Mouse (Mus musculus) retina, postnatal 1 day (tissue): ENCODE measurements at regions not wholly inside any gene's neighbourhood (a gene's known extent, or its start where the extent isn't known, plus 50 kb on each side); places are given as distances from the start of the nearest gene placed in this dataset.

Source experiments
- DNase-seq: peaks from one replicate; pipeline ENCODE4 v3.0.0-alpha.2; 2012

DNA sequence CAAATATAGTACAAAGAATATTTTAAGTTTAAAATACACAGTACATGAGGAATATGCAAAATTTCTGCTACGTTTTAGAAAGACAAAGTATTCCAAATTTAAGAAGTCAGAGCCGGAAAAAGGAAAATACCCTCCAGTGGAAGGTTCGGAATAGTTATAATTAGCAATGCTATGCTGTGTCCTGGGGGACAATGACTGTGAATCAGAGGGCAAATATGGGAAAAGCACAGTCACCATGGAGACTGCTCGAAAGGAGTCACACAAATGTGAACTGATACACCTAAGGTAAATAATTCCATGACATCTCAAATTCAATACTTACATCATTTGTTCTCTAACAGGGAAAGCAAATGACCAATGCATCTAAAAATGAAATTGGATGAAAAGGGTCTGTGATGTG, 707.0 kb upstream of the Nectin3 start:
- DNase-seq: no peak

DNA sequence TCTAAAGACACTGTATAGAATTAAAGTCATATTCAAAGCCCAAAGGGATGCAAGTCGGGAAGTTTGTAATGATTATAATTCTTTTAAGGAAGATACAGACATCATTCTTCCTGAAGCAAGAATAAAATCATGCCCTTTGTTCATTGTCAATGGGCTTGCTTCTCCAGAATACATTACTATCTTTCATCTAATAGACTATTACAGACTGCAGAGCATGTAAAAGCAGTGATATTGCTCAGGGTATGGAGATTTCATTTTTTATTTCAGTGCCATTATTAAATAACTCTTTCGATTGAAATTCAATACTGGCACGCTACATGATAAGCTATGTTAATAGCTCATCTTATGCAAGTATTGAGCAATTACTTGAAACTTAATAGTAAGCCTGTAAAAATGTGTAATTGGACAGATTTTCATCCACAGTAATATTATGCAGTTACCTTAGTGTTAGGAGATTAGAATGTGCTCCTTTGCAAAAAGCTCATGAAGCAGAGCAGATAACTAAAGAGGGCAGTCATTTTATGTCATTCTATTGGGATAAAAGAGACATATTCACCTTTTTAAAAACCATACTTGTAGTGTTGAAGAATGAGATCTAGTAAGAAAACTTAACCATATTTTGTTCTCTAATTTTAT, 706.5 kb upstream of the Nectin3 start:
- DNase-seq: no peak

GRCm38 (mm10) chr16:47204031-47204430, 705.7 kb upstream of the Nectin3 start:
- peak; percentile 2 for DNase-seq

DNA sequence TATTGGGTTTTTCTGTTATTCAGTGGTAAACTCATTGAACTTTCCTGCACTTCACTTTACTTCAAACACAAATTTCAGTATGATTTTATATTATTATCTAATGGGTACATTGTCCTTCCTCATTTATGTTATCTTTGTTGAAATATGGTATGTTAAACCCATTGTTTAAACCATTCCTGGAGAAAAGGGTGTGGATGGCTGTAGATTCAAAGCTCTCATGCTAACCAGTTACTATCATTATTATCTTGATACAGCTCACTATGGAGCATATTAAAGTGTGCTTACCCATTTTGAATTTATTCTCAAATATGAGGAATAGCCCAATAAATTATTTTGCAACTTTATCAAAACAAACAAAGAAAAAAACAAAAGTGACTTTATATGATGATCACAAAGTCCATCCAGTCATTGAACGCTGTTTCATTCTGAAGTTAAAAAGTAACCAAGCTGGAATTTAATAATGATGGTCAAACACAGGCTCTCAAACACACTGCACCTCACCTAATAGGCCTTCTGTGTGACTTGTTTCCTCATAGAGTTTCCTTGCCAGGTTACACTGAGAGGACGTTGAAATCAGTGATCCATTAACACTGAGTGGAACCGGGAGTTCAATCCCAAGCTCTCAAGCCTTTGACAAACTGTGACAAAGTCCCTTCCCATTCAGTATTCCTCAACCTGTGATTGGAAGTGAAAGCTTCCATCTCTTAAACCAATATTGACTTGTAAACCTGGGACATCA, 673.3 kb upstream of the Nectin3 start:
- DNase-seq: no peak

DNA sequence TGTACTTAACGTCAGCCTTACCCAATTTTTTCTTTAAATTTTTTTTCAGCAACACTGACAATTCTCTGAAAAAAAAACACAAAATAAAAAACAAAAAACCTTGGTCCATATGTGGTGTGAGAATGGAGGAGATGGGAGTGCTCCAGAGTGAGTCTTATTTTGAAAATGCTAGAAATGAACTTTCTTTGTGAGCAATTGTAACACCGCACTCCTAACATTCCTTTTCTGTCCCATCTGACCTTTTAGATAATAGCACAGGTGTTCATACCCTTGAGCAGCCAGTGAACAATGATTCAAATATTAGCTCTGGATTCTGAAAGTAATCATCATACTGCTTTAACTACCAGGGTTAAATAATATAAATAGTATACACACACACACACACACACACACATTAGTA, 666.2 kb upstream of the Nectin3 start:
- DNase-seq: no peak
